Mouse (Mus musculus): ENCODE results near the gene Zmym6. TPM values are rescaled to one million over a fixed set of nuclear protein-coding genes. Genes with fewer than 3 reads are reported as not detected.

Gene Zmym6
- total RNA-seq, 2 experiments from 2014 or later: 23.6 to 24.2 TPM

Other genes with a start within 250 kb of the Zmym6 start
- gene Zmym4, start 109.2 kb upstream of the Zmym6 start, total RNA-seq (2021): 10 to 100 TPM; 63.6 to 74.4 TPM
- gene Sfpq, start 56.1 kb upstream of the Zmym6 start, total RNA-seq (2021): 100 to 1,000 TPM; 282 to 365 TPM
- gene Zmym1, start 16.2 kb upstream of the Zmym6 start, total RNA-seq (2021): 10 to 100 TPM; 13.3 to 13.9 TPM
- 10 to 100 TPM; 12.8 to 18.1 TPM for gene Tmem35b, start 46.3 kb downstream of the Zmym6 start, total RNA-seq (2021)
- 10 to 100 TPM; 14.8 to 16.1 TPM for gene Dlgap3, start 91.8 kb downstream of the Zmym6 start, total RNA-seq (2021)
- 10 to 100 TPM; 36.9 to 40.2 TPM for gene Smim12, start 166.4 kb downstream of the Zmym6 start, total RNA-seq (2021)
- 10 to 100 TPM; 12.0 to 13.9 TPM for gene Gja4, start 236.7 kb downstream of the Zmym6 start, total RNA-seq (2021)